Mouse (Mus musculus) MEL (cell line): ENCODE results near the gene Klk8. TPM values are rescaled to one million over a fixed set of nuclear protein-coding genes. Genes with fewer than 3 reads are reported as not detected.

Experiments
- DNase-seq: peaks from one replicate; pipeline ENCODE4 v3.0.0; 2011; ENCODE audit warnings: low read depth, low spot score
- H3K27ac ChIP-seq: 2 replicates; pipeline ENCODE4 v1.5.1; 2012; ENCODE audit warnings: low read depth, mild to moderate bottlenecking, control low read depth, low read length, moderate library complexity; ENCODE audit not compliant: control insufficient read depth
- H3K27me3 ChIP-seq, 2 experiments: fragments of 150-350 bp in 1 of 2; sonication (generic) in 1 of 2; 2 replicates each; pipeline ENCODE4 v1.6.1; 2012; ENCODE audit warnings: low read length in 2 of 2, mild to moderate bottlenecking in 2 of 2, improper control_type of control experiment in 1 of 2, moderate library complexity in 1 of 2; ENCODE audit not compliant: insufficient read depth in 2 of 2, control insufficient read depth in 1 of 2
- H3K36me3 ChIP-seq, 2 experiments: 2 replicates each; pipeline ENCODE4 v1.6.1; 2012 to 2014; ENCODE audit warnings: low read length in 2 of 2, improper control_type of control experiment in 1 of 2, inconsistent platforms in 1 of 2, mild to moderate bottlenecking in 1 of 2; ENCODE audit not compliant: insufficient read depth in 2 of 2, control insufficient read depth in 1 of 2
- H3K4me1 ChIP-seq, 2 experiments: fragments of 150-350 bp in 1 of 2; sonication (generic) in 1 of 2; 2 replicates each; pipeline ENCODE4 v1.6.1; 2012; ENCODE audit warnings: low read length in 2 of 2, improper control_type of control experiment in 1 of 2, mild to moderate bottlenecking in 1 of 2; ENCODE audit not compliant: insufficient read depth in 2 of 2, control insufficient read depth in 1 of 2
- H3K4me3 ChIP-seq, 2 experiments: fragments of 150-350 bp in 1 of 2; sonication (generic) in 1 of 2; 2 replicates each; pipeline ENCODE4 v1.5.1; 2012; ENCODE audit warnings: low read depth in 2 of 2, low read length in 2 of 2, mild to moderate bottlenecking in 2 of 2, moderate library complexity in 2 of 2, control low read depth in 1 of 2, improper control_type of control experiment in 1 of 2; ENCODE audit not compliant: control insufficient read depth in 1 of 2, insufficient read depth in 1 of 2
- H3K79me2 ChIP-seq: 2 replicates; pipeline ENCODE4 v1.6.1; 2012; ENCODE audit warnings: mild to moderate bottlenecking, low read length, moderate library complexity; ENCODE audit not compliant: control insufficient read depth, poor library complexity, insufficient read depth
- H3K9ac ChIP-seq: 2 replicates; pipeline ENCODE4 v1.6.1; 2012; ENCODE audit warnings: low read depth, mild to moderate bottlenecking, control low read depth, low read length, moderate library complexity; ENCODE audit not compliant: control insufficient read depth, poor library complexity, severe bottlenecking
- H3K9me3 ChIP-seq: fragments of 150-350 bp; sonication (generic); replicated peaks from 2 replicates; pipeline ENCODE4 v1.6.1; 2012; ENCODE audit warnings: mild to moderate bottlenecking, low read length, improper control_type of control experiment, moderate library complexity; ENCODE audit not compliant: insufficient read depth
- BHLHE40 ChIP-seq: IDR thresholded peaks from 2 replicates; pipeline ENCODE4 v1.6.1; 2012; ENCODE audit warnings: low read depth, mild to moderate bottlenecking, inconsistent platforms, low read length, improper control_type of control experiment, borderline replicate concordance
- CHD1 ChIP-seq: IDR thresholded peaks from 2 replicates; pipeline ENCODE4 v1.6.1; 2012; ENCODE audit warnings: low read depth, mild to moderate bottlenecking, inconsistent platforms, low read length, improper control_type of control experiment
- CTCF ChIP-seq, 3 experiments: IDR thresholded peaks in 2 of 3; conservative IDR thresholded peaks in 1 of 3; 2 replicates each; pipeline ENCODE4 v1.5.1; 2011 to 2012; ENCODE audit warnings: low read length in 3 of 3, low read depth in 2 of 3, mild to moderate bottlenecking in 2 of 3, improper control_type of control experiment in 1 of 3, inconsistent platforms in 1 of 3, mixed read lengths in 1 of 3, moderate library complexity in 1 of 3; ENCODE audit not compliant: control insufficient read depth in 1 of 3, insufficient read depth in 1 of 3, poor library complexity in 1 of 3, severe bottlenecking in 1 of 3
- GATA1 ChIP-seq: IDR thresholded peaks from 2 replicates; pipeline ENCODE4 v1.6.1; 2011; ENCODE audit warnings: low read depth, low read length, improper control_type of control experiment
- JUND ChIP-seq: IDR thresholded peaks from 2 replicates; pipeline ENCODE4 v1.6.1; 2011; ENCODE audit warnings: low read depth, mild to moderate bottlenecking, improper control_type of control experiment, low read length
- MAX ChIP-seq: IDR thresholded peaks from 2 replicates; pipeline ENCODE4 v1.6.1; 2011; ENCODE audit warnings: low read length, improper control_type of control experiment
- MAZ ChIP-seq: IDR thresholded peaks from 2 replicates; pipeline ENCODE4 v1.6.1; 2012; ENCODE audit warnings: low read depth, mild to moderate bottlenecking, inconsistent platforms, low read length, improper control_type of control experiment
- MEF2A ChIP-seq: IDR thresholded peaks from 2 replicates; pipeline ENCODE4 v1.6.1; 2014; ENCODE audit warnings: low read depth, mild to moderate bottlenecking, inconsistent platforms, low read length, improper control_type of control experiment; ENCODE audit not compliant: poor library complexity, insufficient replicate concordance, severe bottlenecking; ENCODE audit errors: extremely low read depth
- MYB ChIP-seq: IDR thresholded peaks from 2 replicates; pipeline ENCODE4 v1.6.1; 2011; ENCODE audit warnings: mild to moderate bottlenecking, low read depth, low read length, improper control_type of control experiment
- NRF1 ChIP-seq: IDR thresholded peaks from 2 replicates; pipeline ENCODE4 v1.6.1; 2014; ENCODE audit warnings: low read depth, mild to moderate bottlenecking, inconsistent platforms, low read length, improper control_type of control experiment, moderate library complexity; ENCODE audit not compliant: poor library complexity, insufficient read depth, severe bottlenecking
- RAD21 ChIP-seq: IDR thresholded peaks from 2 replicates; pipeline ENCODE4 v1.6.1; 2011; ENCODE audit warnings: mild to moderate bottlenecking, low read depth, low read length, improper control_type of control experiment
- RCOR1 ChIP-seq: IDR thresholded peaks from 2 replicates; pipeline ENCODE4 v1.6.1; 2012; ENCODE audit warnings: low read depth, mild to moderate bottlenecking, inconsistent platforms, low read length, improper control_type of control experiment
- SIN3A ChIP-seq: IDR thresholded peaks from 2 replicates; pipeline ENCODE4 v1.6.1; 2012; ENCODE audit warnings: low read length, improper control_type of control experiment, inconsistent platforms
- SMC3 ChIP-seq: IDR thresholded peaks from 2 replicates; pipeline ENCODE4 v1.6.1; 2011; ENCODE audit warnings: low read depth, low read length, improper control_type of control experiment
- TAL1 ChIP-seq: IDR thresholded peaks from 2 replicates; pipeline ENCODE4 v1.6.1; 2012; ENCODE audit warnings: mild to moderate bottlenecking, inconsistent platforms, low read length, moderate library complexity, mixed read lengths
- TCF12 ChIP-seq: IDR thresholded peaks from 2 replicates; pipeline ENCODE4 v1.6.1; 2014; ENCODE audit warnings: low read depth, mild to moderate bottlenecking, inconsistent platforms, low read length, improper control_type of control experiment, moderate library complexity
- UBTF ChIP-seq: IDR thresholded peaks from 2 replicates; pipeline ENCODE4 v1.6.1; 2012; ENCODE audit warnings: low read depth, mild to moderate bottlenecking, inconsistent platforms, low read length, improper control_type of control experiment, moderate library complexity, borderline replicate concordance; ENCODE audit not compliant: insufficient read depth
- polyA plus RNA-seq, 2 experiments: library from polyadenylated mRNA; stranded (reverse) in 1 of 2; unstranded in 1 of 2; fragments of >175 nt in 1 of 2; fragments of >200 nt in 1 of 2; gene quantifications; 2 replicates each; pipeline versions ENCODE4 v1.2.1 to v1.2.4; 2012; ENCODE audit warnings: low replicate concordance in 2 of 2, low read depth in 1 of 2; ENCODE audit not compliant: insufficient read length in 2 of 2, insufficient read depth in 1 of 2, missing spikeins in 1 of 2
- total RNA-seq: library from RNA; depleted of rRNA; stranded (reverse); fragments of 300-350 nt; gene quantifications from 2 replicates; pipeline ENCODE4 v1.2.3, GENCODE M21; 2012

Klk8 gene
- total and polyA plus RNA-seq, 3 experiments: not detected

DNA sequence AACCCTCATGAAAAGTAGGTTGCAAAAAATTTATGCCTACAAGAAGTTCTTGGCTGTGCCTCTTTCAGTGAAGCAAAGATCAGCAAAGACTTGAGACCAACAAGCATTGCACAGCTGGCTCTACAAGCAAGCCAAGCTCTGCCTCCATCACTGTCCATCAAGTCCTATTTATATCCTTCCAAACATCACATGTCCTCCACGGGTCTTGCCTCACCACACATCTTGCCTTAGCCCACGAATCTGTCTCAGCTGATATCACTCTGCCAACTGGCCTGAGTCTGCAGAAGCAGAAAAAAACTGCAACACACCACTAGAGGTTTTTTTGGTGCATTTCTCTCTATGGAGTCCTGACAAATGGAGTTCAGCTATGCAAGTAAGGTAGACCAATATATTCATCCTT, 44.6 kb upstream of the Klk8 start:
- H3K27ac ChIP-seq: no peak overlapping the region
- H3K79me2 ChIP-seq: no peaks in the 10 kb centered on the region
- no peaks in the 10 kb centered on the region for H3K4me1 ChIP-seq
- no peak for DNase-seq
- H3K9me3 ChIP-seq: no peaks in the 10 kb centered on the region
- H3K4me3 ChIP-seq: no peak overlapping the region
- H3K36me3 ChIP-seq: no peaks in the 10 kb centered on the region
- no peak for TF ChIP-seq UBTF
- no peaks in the 10 kb centered on the region for H3K27me3 ChIP-seq
- H3K9ac ChIP-seq: no peak overlapping the region

GRCm38 (mm10) chr7:43766484-43766883, 30.9 kb upstream of the Klk8 start:
- Histone ChIP-seq H3K9ac (no peak overlapping the region), H3K4me1 (no peaks in the 10 kb centered on the region), H3K79me2 (no peaks in the 10 kb centered on the region), H3K27me3 (no peaks in the 10 kb centered on the region), H3K36me3 (no peaks in the 10 kb centered on the region), H3K4me3 (no peak overlapping the region), H3K9me3 (no peaks in the 10 kb centered on the region), H3K27ac (no peak overlapping the region)
- DNase-seq: no peak
- no peak for TF ChIP-seq MAX
- TF ChIP-seq SMC3: no peak
- no peak for TF ChIP-seq JUND
- no peak for TF ChIP-seq RAD21
- TF ChIP-seq MEF2A: no peak
- no peak for TF ChIP-seq MAZ
- TF ChIP-seq TAL1: no peak
- TF ChIP-seq TCF12: no peak
- TF ChIP-seq MYB: no peak
- no peak for TF ChIP-seq CHD1
- TF ChIP-seq NRF1: no peak
- no peak for TF ChIP-seq BHLHE40
- no peak for TF ChIP-seq GATA1
- TF ChIP-seq RCOR1: no peak

GRCm38 (mm10) chr7:43768597-43768996, 28.8 kb upstream of the Klk8 start, which contains the start of gene Klk12:
TSS of gene Klk12 (plus strand) at chr7:43768897.
- Histone ChIP-seq H3K79me2 (no peaks in the 10 kb centered on the region), H3K4me1 (no peaks in the 10 kb centered on the region), H3K9ac (no peak within 1 kb of the TSS), H3K27me3 (no peaks in the 10 kb centered on the region), H3K36me3 (no peaks in the 10 kb centered on the region), H3K9me3 (no peaks in the 10 kb centered on the region), H3K27ac (no peak within 1 kb of the TSS), H3K4me3 (no peak within 1 kb of the TSS)
- TF ChIP-seq SIN3A (no peak), MAX (no peak), CTCF (IDR thresholded peaks at IDR 0.05 in 2 of 3, conservative IDR thresholded peaks at IDR 0.05 in 1 of 3; ENCODE audit: control insufficient read depth in 1 of 3, insufficient read depth in 1 of 3, low read depth in 2 of 3, low read length in 3 of 3, poor library complexity in 1 of 3, severe bottlenecking in 1 of 3) (no peak)
- DNase-seq: no peak
